9 mouse cellular contexts compared by ENCODE assay signal in the genomic region with DNA sequence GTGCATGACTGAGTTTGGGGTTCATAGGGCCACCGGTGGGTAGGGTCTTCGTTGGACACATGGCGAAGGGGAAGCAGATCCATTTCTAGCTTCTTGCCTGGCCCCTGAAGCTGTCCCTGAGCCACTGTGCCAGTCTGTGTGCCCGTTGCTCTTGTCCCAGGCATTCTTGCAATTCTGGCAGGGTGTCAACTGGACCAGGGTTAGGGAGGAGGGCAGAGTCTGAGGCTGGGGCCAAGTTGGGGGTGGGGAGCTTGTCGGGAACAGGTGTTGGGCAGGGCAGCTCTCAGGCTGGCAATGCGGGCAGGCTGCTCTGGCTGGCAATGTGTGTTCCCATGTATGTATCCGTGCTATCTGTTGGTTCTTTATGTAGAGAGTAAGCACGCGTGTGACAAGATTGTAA. TPM values are rescaled to one million over a fixed set of nuclear protein-coding genes. Genes with fewer than 3 reads are reported as not detected.
DNase-seq lines count a peak whose midpoint lies in the region; ATAC-seq and TF ChIP-seq lines count a peak whose summit lies in the region.
"Had no signal": no experiment of that assay in that cellular context is flagged by ENCODE, and none has a peak within 500 bp of the region (broad histone marks: within the 10 kb centered on the region; RNA-seq: fewer than 3 reads in every experiment).

No protein-coding gene starts in this region.

- H3K36me3 ChIP-seq in intestine, postnatal 0 days (ENCODE audit: control insufficient read depth, insufficient read depth), result no peaks in the 10 kb centered on the region
- H3K36me3 ChIP-seq in intestine, embryonic 15.5 days, result no peaks in the 10 kb centered on the region

- ATAC-seq in intestine, postnatal 0 days, result peak; percentile 44
- ATAC-seq in intestine, embryonic 15.5 days, result no peak
- no peak for ATAC-seq in megakaryocyte progenitor cell, adult 5-6 weeks (replicated peaks; ENCODE audit: poor library complexity)

- peaks cover 25% of the 10 kb centered on the region for H3K27me3 ChIP-seq in intestine, postnatal 0 days (replicated peaks; ENCODE audit: control insufficient read depth, insufficient read depth, low read length)
- H3K27me3 ChIP-seq in intestine, embryonic 15.5 days (replicated peaks), result peaks cover 24% of the 10 kb centered on the region

- no peak overlapping the region for H3K4me3 ChIP-seq in intestine, postnatal 0 days (ENCODE audit: low read depth, low read length)
- no peak overlapping the region for H3K4me3 ChIP-seq in intestine, embryonic 15.5 days (replicated peaks)

- H3K4me2 ChIP-seq in intestine, postnatal 0 days (replicated peaks; ENCODE audit: low read depth), result no peak overlapping the region
- H3K4me2 ChIP-seq in intestine, embryonic 15.5 days (replicated peaks), result no peak overlapping the region

- H3K9me3 ChIP-seq in intestine, postnatal 0 days (ENCODE audit: control insufficient read depth), result no peaks in the 10 kb centered on the region
- H3K9me3 ChIP-seq in intestine, embryonic 15.5 days, result no peaks in the 10 kb centered on the region

- TF ChIP-seq CTCF in intestine, postnatal 0 days (IDR thresholded peaks at IDR 0.05; ENCODE audit: low read depth), result no peak

- DNase-seq in adrenal gland, postnatal 36 days, result peak; percentile 62 to 81
- DNase-seq in gastrocnemius, postnatal 10 days, result peak; percentile 90
- DNase-seq in lung, adult 18-20 months, result peak; percentile 90
- DNase-seq in right cerebral cortex, postnatal 25 days, result no peak
- no peak for DNase-seq in urinary bladder, adult 2 months (ENCODE audit: low spot score)

- 68% methylated on average over 9 of the region's 9 CpGs for WGBS in intestine, postnatal 0 days
- WGBS in intestine, embryonic 15.5 days, result 84% methylated on average over 9 of the region's 9 CpGs

- H3K9ac ChIP-seq in intestine, postnatal 0 days (ENCODE audit: low read depth, low read length), result no peak overlapping the region
- no peak overlapping the region for H3K9ac ChIP-seq in intestine, embryonic 15.5 days

- H3K4me1 ChIP-seq in intestine, postnatal 0 days (replicated peaks; ENCODE audit: control insufficient read depth, insufficient read depth, low read length), result no peaks in the 10 kb centered on the region; the same call in 1 of the 2 replicates
- H3K4me1 ChIP-seq in intestine, embryonic 15.5 days (replicated peaks), result peaks cover 7% of the 10 kb centered on the region

- H3K27ac ChIP-seq in intestine, postnatal 0 days (ENCODE audit: low read depth, low read length), result no peak overlapping the region
- no peak overlapping the region for H3K27ac ChIP-seq in intestine, embryonic 15.5 days

RNA-seq across cellular contexts. Expression of gene Itga7, which starts 4.8 kb away (rescaled TPM):
- 3.1 and 3.6 TPM in 2 replicates for polyA plus RNA-seq in intestine, postnatal 0 days (2015; fragmentation: Nextera tagmentation; extraction: Ambion mirVana)
- polyA plus RNA-seq in intestine, embryonic 15.5 days (2015; fragmentation: Nextera tagmentation; extraction: Ambion mirVana), result 2.9 and 3.8 TPM in 2 replicates
- 10 to 100 TPM; 10.4 to 16.0 TPM for total RNA-seq in adrenal gland, postnatal 36 days (2021)
- 100 to 1,000 TPM; 125 to 127 TPM for total RNA-seq in gastrocnemius, postnatal 10 days (2021)
- 44.5 TPM in 2 replicates for polyA plus RNA-seq in urinary bladder, adult 2 months (2012; rRNA removed)
- 0.15 TPM in 1 of 2 replicates, not detected in the other for total RNA-seq in megakaryocyte progenitor cell, adult 5-6 weeks (2015)
- total RNA-seq in megakaryocyte progenitor cell, adult 5-6 weeks (2017), result not detected in 2 replicates

RNA-seq across cellular contexts. Expression of gene Bloc1s1, which starts 14.6 kb away (rescaled TPM):
- 248 and 257 TPM in 2 replicates for polyA plus RNA-seq in intestine, postnatal 0 days (2015; fragmentation: Nextera tagmentation; extraction: Ambion mirVana)
- 194 and 203 TPM in 2 replicates for polyA plus RNA-seq in intestine, embryonic 15.5 days (2015; fragmentation: Nextera tagmentation; extraction: Ambion mirVana)
- 100 to 1,000 TPM; 187 to 198 TPM for total RNA-seq in adrenal gland, postnatal 36 days (2021)
- 100 to 1,000 TPM; 201 to 210 TPM for total RNA-seq in gastrocnemius, postnatal 10 days (2021)
- polyA plus RNA-seq in urinary bladder, adult 2 months (2012; rRNA removed), result 286 and 328 TPM in 2 replicates
- total RNA-seq in megakaryocyte progenitor cell, adult 5-6 weeks (2015), result 103 and 133 TPM in 2 replicates
- total RNA-seq in megakaryocyte progenitor cell, adult 5-6 weeks (2017), result 65.7 and 106 TPM in 2 replicates

RNA-seq across cellular contexts. Expression of gene Rdh5, which starts 15.8 kb away (rescaled TPM):
- 12.4 and 13.0 TPM in 2 replicates for polyA plus RNA-seq in intestine, postnatal 0 days (2015; fragmentation: Nextera tagmentation; extraction: Ambion mirVana)
- 11.7 and 12.0 TPM in 2 replicates for polyA plus RNA-seq in intestine, embryonic 15.5 days (2015; fragmentation: Nextera tagmentation; extraction: Ambion mirVana)
- 10 to 100 TPM; 12.0 to 14.0 TPM for total RNA-seq in adrenal gland, postnatal 36 days (2021)
- total RNA-seq in gastrocnemius, postnatal 10 days (2021), result 10 to 100 TPM in 1 of 2 experiments, 1 to 10 TPM in 1; 8.2 to 12.5 TPM
- 24.2 and 35.0 TPM in 2 replicates for polyA plus RNA-seq in urinary bladder, adult 2 months (2012; rRNA removed)
- 0.90 and 15.7 TPM in 2 replicates for total RNA-seq in megakaryocyte progenitor cell, adult 5-6 weeks (2015)
- 0.79 and 2.9 TPM in 2 replicates for total RNA-seq in megakaryocyte progenitor cell, adult 5-6 weeks (2017)

RNA-seq across cellular contexts. Expression of gene Mettl7b, which starts 22.3 kb away (rescaled TPM):
- 232 and 250 TPM in 2 replicates for polyA plus RNA-seq in intestine, postnatal 0 days (2015; fragmentation: Nextera tagmentation; extraction: Ambion mirVana)
- 12.0 and 12.3 TPM in 2 replicates for polyA plus RNA-seq in intestine, embryonic 15.5 days (2015; fragmentation: Nextera tagmentation; extraction: Ambion mirVana)
- total RNA-seq in adrenal gland, postnatal 36 days (2021), result under 1 TPM; 0.30 to 0.76 TPM
- total RNA-seq in gastrocnemius, postnatal 10 days (2021), result under 1 TPM in 1 of 2 experiments, not detected in 1; 0.19 TPM
- 0.65 and 1.1 TPM in 2 replicates for polyA plus RNA-seq in urinary bladder, adult 2 months (2012; rRNA removed)
- not detected in 2 replicates for total RNA-seq in megakaryocyte progenitor cell, adult 5-6 weeks (2015)
- total RNA-seq in megakaryocyte progenitor cell, adult 5-6 weeks (2017), result not detected in 2 replicates
- polyA plus RNA-seq: cortical plate, adult 2 months had no signal

RNA-seq across cellular contexts. Expression of gene Cd63, which starts 37.7 kb away (rescaled TPM):
- polyA plus RNA-seq in intestine, postnatal 0 days (2015; fragmentation: Nextera tagmentation; extraction: Ambion mirVana), result 939 and 945 TPM in 2 replicates
- 708 and 725 TPM in 2 replicates for polyA plus RNA-seq in intestine, embryonic 15.5 days (2015; fragmentation: Nextera tagmentation; extraction: Ambion mirVana)
- 100 to 1,000 TPM; 285 to 398 TPM for total RNA-seq in adrenal gland, postnatal 36 days (2021)
- 100 to 1,000 TPM; 198 to 258 TPM for total RNA-seq in gastrocnemius, postnatal 10 days (2021)
- 337 and 381 TPM in 2 replicates for polyA plus RNA-seq in urinary bladder, adult 2 months (2012; rRNA removed)
- 210 and 275 TPM in 2 replicates for total RNA-seq in megakaryocyte progenitor cell, adult 5-6 weeks (2015)
- 143 and 180 TPM in 2 replicates for total RNA-seq in megakaryocyte progenitor cell, adult 5-6 weeks (2017)

Comparison
In these comparisons a context has a peak if more than half of its experiments do, and no peak if none do; other contexts are left out.
1. DNase-seq: peak in adrenal gland, postnatal 36 days (2 of 2), gastrocnemius, postnatal 10 days (single experiment) and lung, adult 18-20 months (2 of 2); none in right cerebral cortex, postnatal 25 days (single experiment) and urinary bladder, adult 2 months (single experiment).
2. RNA of gene Itga7, which starts 4.8 kb away (total RNA-seq): 125 to 127 TPM in gastrocnemius, postnatal 10 days and 10.4 to 16.0 TPM in adrenal gland, postnatal 36 days; 0.15 TPM in megakaryocyte progenitor cell, adult 5-6 weeks; every median in the first group is over 4 times any median in the second.